Mouse (Mus musculus): ENCODE measurements around the gene Frem2. TPM values are rescaled to one million over a fixed set of nuclear protein-coding genes. Genes with fewer than 3 reads are reported as not detected.

The Frem2 gene
- total RNA-seq, 2 experiments from 2014 or later, result 0.94 to 3.9 TPM

DNA sequence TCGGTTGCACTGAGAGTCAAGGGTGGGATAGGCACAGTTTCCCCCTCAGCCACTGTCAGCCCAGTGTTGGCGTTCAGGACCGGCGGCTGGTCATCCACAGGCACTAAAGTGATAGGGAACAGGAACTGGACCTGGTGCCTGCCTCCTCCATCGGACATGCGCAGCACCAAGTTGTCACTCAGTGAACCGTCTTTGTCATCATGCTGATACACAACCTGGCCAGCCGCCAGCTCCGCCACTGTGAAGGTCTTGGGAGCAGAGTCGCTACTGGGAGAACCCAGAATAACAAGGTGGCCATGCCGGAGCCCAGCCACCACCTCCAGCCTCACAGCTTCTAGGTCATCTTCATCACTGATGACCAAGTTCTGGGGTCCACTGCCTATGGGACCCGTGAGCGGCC, 1.8 kb downstream of the Frem2 start:
- intact Hi-C loops (cut with DNase I), result loop anchor here (5.0 kb wide), 1 partner anchor 128 kb away; no protein-coding TSS in a partner anchor
- H3K4me3 ChIP-seq, result no peak overlapping the region
- H3K27ac ChIP-seq, result no peak overlapping the region
- TF ChIP-seq CTCF (IDR thresholded peaks at IDR 0.05), result no peak
- peak; percentile 28 for DNase-seq

GRCm38 (mm10) chr3:53650003-53650748, 7.0 kb downstream of the Frem2 start:
- Histone ChIP-seq H3K4me3 (no peak overlapping the region), H3K27ac (peak overlapping the region; percentile 41; the same call in 1 of the 2 replicates)
- no peak for DNase-seq
- intact Hi-C loops (cut with DNase I), result no loop called here
- no peak for TF ChIP-seq CTCF (IDR thresholded peaks at IDR 0.05)

DNA sequence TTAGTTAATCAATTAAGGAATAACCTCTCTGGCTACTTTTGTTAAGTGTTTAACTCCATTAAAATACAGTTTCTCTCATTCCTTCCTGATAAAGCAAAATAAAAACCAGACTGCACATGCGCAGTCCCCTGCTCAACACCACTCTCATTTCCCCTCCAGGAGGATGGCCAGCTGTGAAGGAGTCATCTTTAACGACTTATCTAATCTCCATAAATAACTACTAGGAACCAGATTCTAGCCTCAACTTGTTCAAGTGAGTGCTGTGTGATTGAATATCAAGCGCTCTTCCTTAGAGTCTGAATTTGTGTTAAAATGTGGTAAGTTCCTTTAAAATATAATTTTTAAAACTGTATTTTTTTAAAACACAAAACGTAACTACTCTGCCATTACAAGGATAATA, 7.7 kb downstream of the Frem2 start:
- no peak overlapping the region for H3K4me3 ChIP-seq
- intact Hi-C loops (cut with DNase I), result no loop called here
- DNase-seq, result no peak
- TF ChIP-seq CTCF (IDR thresholded peaks at IDR 0.05), result no peak
- H3K27ac ChIP-seq, result peak overlapping the region; percentile 41; the same call in 1 of the 2 replicates

DNA sequence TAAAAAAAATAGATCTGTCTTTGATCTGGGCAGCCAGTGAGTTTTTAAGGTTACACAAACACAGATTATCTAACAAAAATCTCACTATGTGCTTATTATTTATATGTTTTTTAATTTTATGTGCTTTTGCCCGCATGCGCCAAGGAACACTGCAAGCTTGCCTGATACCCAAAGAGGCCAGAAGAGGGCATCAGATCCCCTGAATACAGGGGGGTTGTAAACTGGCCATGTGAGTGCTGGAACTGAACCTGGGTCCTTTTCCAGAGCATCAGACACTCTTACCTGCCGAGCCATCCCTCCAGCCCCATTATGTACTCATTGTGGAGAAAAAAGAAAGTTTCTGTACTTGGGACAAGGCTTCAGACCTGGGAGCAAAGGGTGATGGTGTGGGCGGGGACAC, 8.3 kb downstream of the Frem2 start:
- intact Hi-C loops (cut with DNase I), result no loop called here
- Histone ChIP-seq H3K27ac (peak overlapping the region; percentile 41; the same call in 1 of the 2 replicates), H3K4me3 (no peak overlapping the region)
- DNase-seq, result no peak
- peak; percentile 13; the same call in 1 of the 2 replicates for TF ChIP-seq CTCF (IDR thresholded peaks at IDR 0.05)

DNA sequence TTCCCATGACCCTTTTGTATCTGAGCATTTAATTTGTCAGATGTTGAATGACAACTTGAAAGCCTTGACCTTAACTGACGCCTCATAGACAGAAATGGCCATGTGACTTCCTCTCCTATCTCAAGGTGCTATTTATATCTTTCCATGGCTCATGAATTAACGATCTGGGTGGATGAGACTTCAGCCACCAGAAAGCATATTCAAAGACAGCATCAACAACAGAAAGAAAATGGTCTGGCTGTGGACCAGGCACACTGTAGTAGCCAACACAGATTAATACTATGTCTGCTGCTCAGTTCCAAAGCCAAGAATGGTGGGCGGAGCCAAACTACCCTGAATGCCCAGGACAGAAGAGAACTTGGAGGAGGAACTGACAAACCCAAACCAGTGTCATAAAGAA, 21.2 kb downstream of the Frem2 start:
- no peak for DNase-seq
- intact Hi-C loops (cut with DNase I), result no loop called here
- no peak overlapping the region for H3K4me3 ChIP-seq
- no peak for TF ChIP-seq CTCF (IDR thresholded peaks at IDR 0.05)
- peak overlapping the region; percentile 69 for H3K27ac ChIP-seq

DNA sequence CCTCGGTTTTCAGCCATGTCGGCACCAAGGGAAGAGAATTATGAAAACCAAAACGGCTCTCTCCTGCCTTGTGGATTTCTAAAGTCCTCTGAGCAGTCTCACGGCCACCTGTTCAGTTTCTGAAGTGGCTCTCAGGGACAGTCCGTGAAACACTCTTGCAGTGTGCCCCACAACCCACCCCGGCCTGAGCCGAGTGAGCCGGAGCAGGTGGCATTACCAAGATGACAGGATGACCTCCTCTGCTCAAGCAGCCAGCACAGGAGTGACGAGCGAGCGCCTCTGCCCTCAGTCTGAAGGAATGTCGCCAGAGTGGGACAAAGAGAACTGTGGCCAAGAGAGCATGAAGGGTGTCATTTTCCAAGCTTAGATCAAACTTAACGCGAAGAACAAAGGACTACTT, 26.0 kb downstream of the Frem2 start:
- peak overlapping the region; percentile 54 for H3K4me3 ChIP-seq
- peak overlapping the region; percentile 29 for H3K27ac ChIP-seq
- TF ChIP-seq CTCF (IDR thresholded peaks at IDR 0.05), result no peak
- intact Hi-C loops (cut with DNase I), result no loop called here
- peak; percentile 36 for DNase-seq

- no peak for DNase-seq
- intact Hi-C loops (cut with DNase I), result no loop called here
- TF ChIP-seq CTCF (IDR thresholded peaks at IDR 0.05), result no peak
- Histone ChIP-seq H3K27ac (peak overlapping the region; percentile 29), H3K4me3 (peak overlapping the region; percentile 54)
Measured at GRCm38 (mm10) chr3:53630630-53631029, 26.5 kb downstream of the Frem2 start.

- no peak for TF ChIP-seq CTCF (IDR thresholded peaks at IDR 0.05)
Measured at GRCm38 (mm10) chr3:53629966-53630365, 27.2 kb downstream of the Frem2 start.

GRCm38 (mm10) chr3:53623222-53623621, 33.9 kb downstream of the Frem2 start:
- intact Hi-C loops (cut with DNase I), result no loop called here
- Histone ChIP-seq H3K27ac (no peak overlapping the region), H3K4me3 (no peak overlapping the region)
- TF ChIP-seq CTCF (IDR thresholded peaks at IDR 0.05), result no peak
- DNase-seq, result no peak

More at GRCm38 (mm10) chr3:53629966-53630365, 27.2 kb downstream of the Frem2 start:
- H3K27ac ChIP-seq, result no peak overlapping the region
- no peak overlapping the region for H3K4me3 ChIP-seq
- intact Hi-C loops (cut with DNase I), result no loop called here
- no peak for DNase-seq

GRCm38 (mm10) chr3:53620978-53621377, 36.2 kb downstream of the Frem2 start:
- TF ChIP-seq CTCF (IDR thresholded peaks at IDR 0.05), result no peak
- intact Hi-C loops (cut with DNase I), result no loop called here
- Histone ChIP-seq H3K27ac (no peak overlapping the region), H3K4me3 (no peak overlapping the region)
- no peak for DNase-seq

- DNase-seq, result no peak
- Histone ChIP-seq H3K27ac (no peak overlapping the region), H3K4me3 (peak overlapping the region; percentile 35)
- intact Hi-C loops (cut with DNase I), result no loop called here
- no peak for TF ChIP-seq CTCF (IDR thresholded peaks at IDR 0.05)
Measured at GRCm38 (mm10) chr3:53620355-53620754, 36.8 kb downstream of the Frem2 start.

- no peak for DNase-seq
- H3K27ac ChIP-seq, result no peak overlapping the region
- TF ChIP-seq CTCF (IDR thresholded peaks at IDR 0.05), result no peak
- H3K4me3 ChIP-seq, result no peak overlapping the region
- intact Hi-C loops (cut with DNase I), result no loop called here
Measured at GRCm38 (mm10) chr3:53611106-53611505, 46.0 kb downstream of the Frem2 start.

- no peak overlapping the region for H3K4me3 ChIP-seq
- intact Hi-C loops (cut with DNase I), result no loop called here
- DNase-seq, result no peak
- H3K27ac ChIP-seq, result no peak overlapping the region
- TF ChIP-seq CTCF (IDR thresholded peaks at IDR 0.05), result no peak
Measured at GRCm38 (mm10) chr3:53609851-53610250, 47.3 kb downstream of the Frem2 start.

GRCm38 (mm10) chr3:53600140-53600539, 57.0 kb downstream of the Frem2 start:
- no peak for DNase-seq
- H3K4me3 ChIP-seq, result no peak overlapping the region
- no peak overlapping the region for H3K27ac ChIP-seq
- no peak for TF ChIP-seq CTCF (IDR thresholded peaks at IDR 0.05)
- intact Hi-C loops (cut with DNase I), result no loop called here

Data from gastrocnemius, adult 2 months (tissue).